Mouse (Mus musculus) liver, adult 2 months (tissue): ENCODE data around the gene Ppp1r21. TPM values are rescaled to one million over a fixed set of nuclear protein-coding genes. Genes with fewer than 3 reads are reported as not detected.

Source experiments
- DNase-seq: peaks from one replicate; pipeline ENCODE4 v3.0.0-alpha.2; 2011; ENCODE audit warnings: low read depth, low spot score; ENCODE audit errors: extremely low read depth
- H3K27ac ChIP-seq: fragments of 200-500 bp; replicated peaks from 2 replicates; pipeline ENCODE4 v1.5.1; 2012; ENCODE audit warnings: low read depth, mild to moderate bottlenecking, control low read depth, inconsistent platforms, low read length; ENCODE audit not compliant: insufficient read depth
- H3K27me3 ChIP-seq: fragments of 200-500 bp; 2 replicates; pipeline ENCODE4 v1.6.1; 2012; ENCODE audit warnings: mild to moderate bottlenecking, moderate library complexity, low read length, inconsistent platforms; ENCODE audit not compliant: control insufficient read depth, insufficient read depth
- H3K36me3 ChIP-seq: fragments of 200-500 bp; 2 replicates; pipeline ENCODE4 v1.6.1; 2012; ENCODE audit warnings: low read length, inconsistent platforms; ENCODE audit not compliant: control insufficient read depth, insufficient read depth
- H3K4me1 ChIP-seq: fragments of 200-500 bp; 2 replicates; pipeline ENCODE4 v1.6.1; 2011; ENCODE audit warnings: low read length; ENCODE audit not compliant: control insufficient read depth, insufficient read depth
- H3K4me3 ChIP-seq: fragments of 200-500 bp; 2 replicates; pipeline ENCODE4 v1.5.1; 2011; ENCODE audit warnings: low read depth, mild to moderate bottlenecking, control low read depth, low read length, moderate library complexity; ENCODE audit not compliant: insufficient read depth
- H3K79me2 ChIP-seq: fragments of 200-500 bp; 2 replicates; pipeline ENCODE4 v1.6.1; 2012; ENCODE audit warnings: inconsistent platforms, mild to moderate bottlenecking, low read length, moderate library complexity; ENCODE audit not compliant: control insufficient read depth, insufficient read depth
- H3K9ac ChIP-seq: fragments of 200-500 bp; 2 replicates; pipeline ENCODE4 v1.6.1; 2012; ENCODE audit warnings: low read depth, mild to moderate bottlenecking, control low read depth, inconsistent platforms, low read length
- CTCF ChIP-seq: fragments of 200-500 bp; IDR thresholded peaks from 2 replicates; pipeline ENCODE4 v1.5.1; 2011; ENCODE audit warnings: low read depth, low read length, control low read depth
- POLR2A ChIP-seq: fragments of 200-500 bp; IDR thresholded peaks from 2 replicates; pipeline ENCODE4 v1.6.1; 2011; ENCODE audit warnings: low read length, control low read depth; ENCODE audit not compliant: insufficient read depth; ENCODE audit errors: extremely low read depth
- WGBS: fragments of 180-500 bp; shearing (Covaris S2); methylation state at CpG from one replicate; pipeline ENCODE4 v1.1.7; 2018; 5-methylcytosine and 5-hydroxymethylcytosine counted together
- polyA plus RNA-seq: library from polyadenylated mRNA; depleted of rRNA; stranded (reverse); fragments of >200 nt; gene quantifications from 2 replicates; pipeline ENCODE4 v1.2.3, GENCODE M21; 2012
- total RNA-seq: library from RNA; depleted of rRNA; stranded (reverse); fragments of >200 nt; gene quantifications from 2 replicates; pipeline ENCODE4 v1.2.3, GENCODE M21; 2014

Gene Ppp1r21
- total and polyA plus RNA-seq, 2 experiments, result 14.2 to 17.9 TPM

DNA sequence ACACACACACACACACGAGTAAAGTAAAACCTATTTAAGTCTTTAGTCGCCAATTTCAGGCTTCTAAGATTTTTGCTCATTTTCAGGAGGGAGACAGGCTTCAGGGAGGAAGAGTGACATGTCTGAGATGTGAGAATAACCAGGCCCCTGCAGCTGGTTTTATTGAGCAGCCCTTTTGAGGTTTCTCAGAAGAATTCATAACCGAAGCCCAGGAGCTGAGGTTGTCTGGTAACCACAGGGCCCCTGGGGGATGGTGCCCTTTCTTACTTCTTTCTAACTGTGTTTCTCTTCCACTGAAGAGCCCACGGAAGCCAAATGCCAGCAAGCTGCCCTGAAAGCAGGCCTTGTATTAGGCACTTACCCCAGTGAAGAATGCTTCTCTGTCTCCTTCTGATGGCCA, 91.0 kb downstream of the Ppp1r21 start:
- WGBS, result 91% methylated on average over 4 of the region's 4 CpGs
- Histone ChIP-seq H3K4me1 (peaks cover 18% of the 10 kb centered on the region), H3K27ac (no peak overlapping the region), H3K36me3 (no peaks in the 10 kb centered on the region), H3K79me2 (peaks cover 7% of the 10 kb centered on the region; the same call in 1 of the 2 replicates), H3K4me3 (no peak overlapping the region), H3K27me3 (no peaks in the 10 kb centered on the region), H3K9ac (no peak overlapping the region)
- TF ChIP-seq CTCF, result no peak
- no peak for TF ChIP-seq POLR2A
- no peak for DNase-seq

DNA sequence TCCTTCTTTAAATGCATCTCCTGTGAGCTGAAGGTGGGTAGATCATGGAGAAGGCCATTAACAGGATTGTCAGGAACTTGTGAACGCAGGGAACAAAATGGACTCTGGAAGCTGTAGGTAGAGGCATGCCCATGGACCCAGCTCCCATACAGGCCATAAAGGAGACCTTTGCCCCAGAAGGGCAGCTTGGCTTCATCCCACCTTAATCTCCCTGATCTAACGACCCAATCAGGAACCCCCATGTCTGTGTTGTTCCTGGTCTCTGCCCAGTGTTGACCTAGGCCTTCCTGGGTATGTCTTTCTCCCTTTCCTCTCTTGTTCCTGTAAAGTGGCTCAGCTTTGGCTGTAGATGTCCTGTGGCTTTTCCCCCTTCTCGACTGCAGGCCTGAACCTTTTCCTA, 91.5 kb downstream of the Ppp1r21 start:
- TF ChIP-seq CTCF (no peak), POLR2A (no peak)
- Histone ChIP-seq H3K9ac (no peak overlapping the region), H3K4me1 (peaks cover 18% of the 10 kb centered on the region), H3K27ac (0 out of 2 replicates have a peak overlapping the region, but pooled peaks have one; percentile 57), H3K36me3 (no peaks in the 10 kb centered on the region), H3K27me3 (no peaks in the 10 kb centered on the region), H3K79me2 (peaks cover 5% of the 10 kb centered on the region; the same call in 1 of the 2 replicates), H3K4me3 (no peak overlapping the region)
- WGBS, result 76% methylated on average over 3 of the region's 3 CpGs
- DNase-seq, result no peak

DNA sequence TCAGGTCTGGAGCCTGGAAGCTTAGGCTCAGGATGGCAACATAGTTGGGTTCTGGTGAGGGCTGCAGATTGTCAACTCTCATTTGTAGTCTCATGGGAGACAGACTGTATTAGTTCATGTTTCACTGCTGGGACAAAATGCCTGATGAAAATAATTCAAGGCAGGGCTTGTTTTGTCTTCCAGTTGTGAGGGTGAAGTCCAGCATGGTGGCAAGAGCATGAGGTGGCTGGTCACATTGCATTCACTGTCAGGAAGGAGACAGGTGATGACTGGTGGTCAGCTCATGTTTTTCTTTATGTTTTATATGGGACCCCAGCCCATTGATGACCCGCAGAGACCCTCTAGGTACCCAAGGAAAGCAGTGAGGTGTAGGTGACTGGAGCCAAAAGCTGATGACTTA, 92.8 kb downstream of the Ppp1r21 start:
- TF ChIP-seq CTCF (no peak), POLR2A (no peak)
- peaks cover under 1% of the 10 kb centered on the region; the same call in 1 of the 2 replicates for H3K79me2 ChIP-seq
- 95% methylated on average over 1 of the region's 1 CpGs for WGBS
- H3K9ac ChIP-seq, result no peak overlapping the region
- H3K4me1 ChIP-seq, result peaks cover 22% of the 10 kb centered on the region
- 0 out of 2 replicates have a peak overlapping the region, but pooled peaks have one; percentile 19 for H3K27ac ChIP-seq
- H3K4me3 ChIP-seq, result no peak overlapping the region
- no peaks in the 10 kb centered on the region for H3K36me3 ChIP-seq
- no peaks in the 10 kb centered on the region for H3K27me3 ChIP-seq
- no peak for DNase-seq

DNA sequence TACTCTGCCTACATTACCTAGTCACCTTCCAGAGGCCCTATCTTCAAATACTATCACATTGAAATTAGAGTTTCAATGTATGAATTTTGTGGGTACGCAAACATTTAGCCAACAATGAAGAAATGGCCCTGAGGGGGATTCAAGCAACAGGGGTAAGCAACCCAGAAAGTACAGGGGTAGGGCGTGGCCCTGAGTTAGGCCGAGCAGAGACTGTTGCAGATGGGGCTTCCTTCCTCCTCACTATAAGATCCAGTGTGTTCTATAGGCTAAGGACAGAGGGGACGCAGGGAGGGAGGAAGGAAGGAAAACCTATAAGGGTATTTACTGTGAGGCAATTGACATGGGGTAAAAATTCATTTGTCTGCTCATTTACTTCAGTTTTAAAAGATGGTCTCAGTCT, 94.5 kb downstream of the Ppp1r21 start:
- WGBS, result 96% methylated on average over 4 of the region's 4 CpGs
- no peak for DNase-seq
- TF ChIP-seq POLR2A (no peak), CTCF (no peak)

DNA sequence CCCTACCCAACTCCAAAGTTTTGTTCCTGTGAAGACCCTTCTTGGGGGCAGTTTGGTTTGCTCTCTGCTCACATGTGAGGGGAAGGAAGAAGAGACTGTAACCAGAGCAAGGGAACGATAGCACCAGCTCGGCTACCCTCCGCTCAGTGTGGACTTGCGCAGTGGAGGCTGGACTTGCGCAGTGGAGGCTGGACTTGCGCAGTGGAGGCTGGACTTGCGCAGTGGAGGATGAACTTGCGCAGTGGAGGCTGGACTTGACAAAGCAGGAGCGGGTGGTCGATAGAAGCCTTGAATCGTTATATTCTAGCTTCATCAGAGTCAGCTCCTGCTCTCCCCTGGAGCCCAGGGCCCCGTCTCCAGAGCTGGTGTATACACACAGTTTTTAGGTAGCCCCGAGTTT, 95.4 kb downstream of the Ppp1r21 start:
- DNase-seq, result no peak
- Histone ChIP-seq H3K27me3 (no peaks in the 10 kb centered on the region), H3K4me3 (no peak overlapping the region), H3K9ac (no peak overlapping the region), H3K4me1 (peaks cover 22% of the 10 kb centered on the region), H3K27ac (peak overlapping the region; percentile 48), H3K36me3 (no peaks in the 10 kb centered on the region), H3K79me2 (peaks cover 4% of the 10 kb centered on the region; the same call in 1 of the 2 replicates)
- 90% methylated on average over 13 of the region's 13 CpGs for WGBS
- TF ChIP-seq POLR2A (no peak), CTCF (no peak)

More for the DNA sequence above, 94.5 kb downstream of the Ppp1r21 start:
- H3K27ac ChIP-seq, result no peak overlapping the region
- H3K4me1 ChIP-seq, result peaks cover 22% of the 10 kb centered on the region
- H3K9ac ChIP-seq, result no peak overlapping the region
- peaks cover 4% of the 10 kb centered on the region; the same call in 1 of the 2 replicates for H3K79me2 ChIP-seq
- H3K27me3 ChIP-seq, result no peaks in the 10 kb centered on the region
- no peaks in the 10 kb centered on the region for H3K36me3 ChIP-seq
- no peak overlapping the region for H3K4me3 ChIP-seq

- H3K79me2 ChIP-seq, result peaks cover 4% of the 10 kb centered on the region; the same call in 1 of the 2 replicates
- no peaks in the 10 kb centered on the region for H3K27me3 ChIP-seq
- TF ChIP-seq POLR2A, result no peak
- no peak for TF ChIP-seq CTCF
- 70% methylated on average over 7 of the region's 7 CpGs for WGBS
- no peaks in the 10 kb centered on the region for H3K36me3 ChIP-seq
- no peak overlapping the region for H3K4me3 ChIP-seq
- peak overlapping the region; percentile 73 for H3K27ac ChIP-seq
- DNase-seq, result no peak
- H3K4me1 ChIP-seq, result peaks cover 22% of the 10 kb centered on the region
- no peak overlapping the region for H3K9ac ChIP-seq
Measured at GRCm38 (mm10) chr17:88625931-88626330, 96.0 kb downstream of the Ppp1r21 start.
